Mouse (Mus musculus) adrenal gland (tissue): ENCODE measurements at regions not wholly inside any gene's neighbourhood (a gene's known extent, or its start where the extent isn't known, plus 50 kb on each side); places are given as distances from the start of the nearest gene placed in this dataset.

Experiments
- intact Hi-C: fragments of 180-260 bp; cut with DNase I; formaldehyde crosslinking; loops from one replicate; pipeline ENCODE4 v1.15.1; 2025

DNA sequence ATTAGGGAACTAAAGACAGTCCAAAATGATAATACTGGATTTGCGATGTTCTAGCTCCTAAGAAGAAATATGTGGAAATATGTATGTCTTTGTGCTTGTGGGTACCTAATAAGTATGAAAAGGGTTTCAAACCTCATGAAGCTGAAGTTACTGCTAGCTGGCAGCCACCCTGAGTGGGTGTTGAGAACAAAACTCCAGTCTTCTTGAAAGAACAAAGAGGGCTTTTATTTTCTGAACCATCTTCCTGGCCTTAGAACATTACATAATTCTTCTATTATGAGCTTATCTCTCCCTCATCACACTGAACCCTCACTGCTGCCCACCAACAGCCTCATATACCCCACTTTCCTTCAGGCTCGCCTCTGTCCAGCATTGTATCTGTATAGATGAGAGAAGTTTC is 905.6 kb upstream of the Slc10a2 start:
- intact Hi-C loops = no loop called here

DNA sequence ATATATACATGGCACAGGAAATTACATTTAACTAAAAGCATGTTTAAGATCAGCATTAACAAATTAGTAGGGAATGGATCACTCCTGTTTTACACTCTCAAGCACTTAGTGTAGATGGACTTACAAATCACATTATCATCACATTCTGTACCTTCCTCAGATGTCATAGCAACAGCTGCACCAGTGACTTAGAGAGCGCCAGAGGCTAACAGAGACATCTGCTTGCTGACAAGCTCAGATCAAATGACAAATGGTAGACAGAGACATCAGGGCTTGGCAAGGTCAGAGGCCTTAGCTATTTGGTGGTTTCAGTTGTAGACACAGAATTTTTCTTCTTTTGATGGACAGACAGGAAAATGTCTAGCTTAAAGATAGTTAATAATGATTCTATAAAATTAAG is 897.5 kb upstream of the Slc10a2 start:
- intact Hi-C loops = no loop called here

DNA sequence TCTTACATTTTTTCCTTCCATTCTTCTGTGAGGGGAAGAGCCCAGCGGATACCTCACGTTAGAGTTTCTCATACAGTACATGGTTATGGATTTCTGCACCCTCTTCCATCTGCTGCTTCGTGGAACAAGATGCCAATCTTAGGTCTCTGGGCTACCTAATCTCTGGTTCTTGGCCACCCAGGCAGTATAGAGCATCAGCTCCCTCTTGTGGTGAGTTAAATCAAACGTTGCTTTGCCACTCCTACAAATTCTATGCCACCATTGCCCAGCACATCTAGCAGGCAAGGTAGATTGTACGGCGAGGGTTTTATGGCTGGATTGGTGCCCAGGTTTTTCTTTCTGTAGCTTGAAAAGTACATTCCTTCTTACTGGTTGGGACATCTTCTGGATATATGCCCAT is 889.7 kb upstream of the Slc10a2 start:
- intact Hi-C loops = loop anchor here (2.0 kb wide), 1 partner anchor 698 kb away; no protein-coding TSS in a partner anchor

DNA sequence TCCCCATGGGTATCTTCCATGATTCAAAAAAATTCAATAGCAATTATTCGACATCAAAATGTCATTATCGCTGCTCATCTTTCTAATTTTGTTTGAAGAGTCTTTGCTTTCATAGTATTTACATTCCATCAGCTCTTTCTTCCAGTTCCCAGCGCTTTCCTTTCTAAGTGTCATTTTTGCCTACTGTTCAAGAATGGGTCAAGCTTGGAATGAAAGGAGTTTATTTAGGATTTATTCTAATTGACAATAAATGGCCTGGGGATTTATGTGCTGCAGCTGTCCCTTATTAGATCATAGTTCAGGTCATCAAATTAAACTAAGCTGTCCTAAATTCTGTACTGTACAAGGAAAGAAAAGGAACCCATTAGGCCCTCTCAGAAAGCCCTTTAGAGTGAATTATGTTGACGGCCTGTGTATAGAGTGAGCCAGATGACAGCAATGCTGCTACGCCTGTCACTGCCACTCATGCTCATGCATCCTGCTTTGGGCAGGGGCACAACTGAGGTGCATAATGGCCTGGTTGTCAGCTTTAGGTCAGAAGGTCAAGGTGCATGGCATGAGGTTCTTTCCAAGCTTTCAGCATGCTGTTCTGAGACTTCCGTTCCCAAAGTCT is 860.4 kb upstream of the Slc10a2 start:
- intact Hi-C loops = no loop called here

DNA sequence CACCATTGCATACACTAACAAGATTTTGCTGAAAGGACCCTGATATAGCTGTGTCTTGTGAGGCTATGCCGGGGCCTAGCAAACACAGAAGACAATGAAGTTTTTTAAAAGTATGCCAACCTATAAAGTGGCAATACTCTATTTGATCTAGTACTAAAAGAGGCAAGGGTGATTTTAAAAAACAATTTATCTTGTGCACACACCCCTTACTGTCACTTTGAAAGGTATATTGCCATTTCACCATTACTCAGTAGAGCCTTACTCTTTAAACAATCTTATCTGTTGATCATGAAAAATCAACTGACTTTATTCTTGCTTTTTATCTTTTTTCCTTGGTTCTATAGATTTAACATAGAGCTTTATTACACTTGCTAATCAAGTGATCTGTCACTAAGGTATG is 859.1 kb upstream of the Slc10a2 start:
- intact Hi-C loops = no loop called here

DNA sequence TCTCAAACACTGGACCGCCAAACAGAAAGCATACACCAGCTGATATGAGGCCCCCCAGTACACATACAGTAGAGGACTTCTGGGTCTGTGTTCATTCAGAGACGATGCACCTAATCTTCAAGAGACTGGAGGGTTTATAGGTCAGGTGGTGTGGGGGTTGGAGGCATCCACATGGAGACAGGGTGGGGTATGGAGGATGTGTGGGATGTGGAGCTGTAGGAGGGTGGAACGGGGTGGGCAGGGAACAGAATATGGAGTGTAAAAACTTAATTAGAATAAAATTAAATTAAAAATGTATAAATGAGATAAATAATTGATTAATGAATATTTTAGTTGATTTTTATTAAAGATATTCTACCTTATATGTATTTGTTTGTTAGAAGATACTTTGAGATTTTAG is 832.9 kb upstream of the Slc10a2 start:
- intact Hi-C loops = no loop called here

DNA sequence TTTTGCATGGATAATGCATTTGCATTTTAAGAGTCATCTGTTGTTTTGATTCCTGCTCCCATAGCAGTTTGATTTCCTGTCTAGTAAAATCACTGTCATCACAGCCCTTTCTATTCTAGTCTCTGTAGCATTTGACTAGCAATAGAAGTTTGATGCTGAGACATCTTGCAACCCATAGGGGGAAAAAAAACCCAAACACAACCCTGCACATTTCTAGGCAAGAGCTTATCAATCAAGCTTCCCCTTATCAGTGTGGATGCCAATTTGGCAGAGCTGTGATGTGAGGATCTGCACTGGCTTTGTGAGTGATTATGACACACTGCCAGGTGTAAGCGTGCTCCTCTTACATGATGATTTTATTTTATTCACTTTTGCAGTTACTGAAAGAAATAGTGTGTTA is 813.0 kb upstream of the Slc10a2 start:
- intact Hi-C loops = no loop called here
